Mouse (Mus musculus) heart, adult 2 months (tissue): Measurements from ENCODE around the gene Nobox.

Experiments
- CTCF ChIP-seq: fragments of 200-600 bp; IDR thresholded peaks from 2 replicates; pipeline ENCODE4 v1.8.1; 2022; ENCODE audit warnings: antibody characterized with exemption, mild to moderate bottlenecking, moderate library complexity
- EP300 ChIP-seq: fragments of 200-500 bp; IDR thresholded peaks from 2 replicates; pipeline ENCODE4 v1.6.1; 2011; ENCODE audit warnings: low read depth, low read length, control low read depth; ENCODE audit not compliant: insufficient read depth
- POLR2A ChIP-seq: fragments of 200-500 bp; IDR thresholded peaks from 2 replicates; pipeline ENCODE4 v1.6.1; 2011; ENCODE audit warnings: mild to moderate bottlenecking, low read depth, low read length, control low read depth; ENCODE audit not compliant: insufficient read depth

DNA sequence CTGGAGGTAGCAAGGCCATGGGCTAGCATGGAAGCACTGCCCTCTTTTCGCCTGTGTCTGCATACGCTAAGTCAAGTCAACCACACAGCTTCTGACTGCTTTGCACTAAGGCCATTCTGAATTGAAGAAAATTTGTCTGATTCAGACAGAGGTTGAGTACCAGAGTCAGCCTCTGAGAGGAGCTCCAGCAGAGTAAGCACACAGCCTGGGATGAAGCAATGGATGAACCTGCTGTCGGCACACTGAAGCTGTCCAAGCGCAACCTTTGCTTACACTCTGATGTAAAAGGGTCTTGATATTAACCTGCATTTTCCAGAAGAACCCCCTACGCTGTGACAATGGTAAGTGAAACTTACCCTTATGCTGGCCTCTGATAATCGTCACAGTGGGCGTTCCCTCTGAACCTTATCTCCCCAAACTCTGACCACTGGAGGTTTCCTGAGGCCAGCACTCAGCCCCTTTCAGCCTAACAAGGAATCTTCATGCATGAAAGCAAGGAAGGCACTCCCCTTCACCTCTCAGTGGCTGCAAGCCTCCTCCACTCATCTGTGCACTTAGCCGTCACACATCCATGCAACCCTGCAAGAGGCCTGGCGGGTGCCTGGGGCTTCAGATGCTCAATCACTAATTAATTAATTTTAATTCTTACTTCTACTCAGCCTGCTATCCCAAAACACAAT, 45.3 kb upstream of the Nobox start:
- TF ChIP-seq POLR2A (no peak), CTCF (no peak), EP300 (no peak)
